Mouse (Mus musculus) heart, postnatal 0 days (tissue): ENCODE measurements at regions not wholly inside any gene's neighbourhood (a gene's known extent, or its start where the extent isn't known, plus 50 kb on each side); places are given as distances from the start of the nearest gene placed in this dataset.

Experiments used
- CTCF ChIP-seq: IDR thresholded peaks from 2 replicates; pipeline ENCODE4 v1.5.1; 2016; ENCODE audit warnings: antibody characterized with exemption, control low read depth, low read depth
- EP300 ChIP-seq: IDR thresholded peaks from 2 replicates; pipeline ENCODE4 v1.6.1; 2016; ENCODE audit warnings: antibody characterized with exemption, low read depth

DNA sequence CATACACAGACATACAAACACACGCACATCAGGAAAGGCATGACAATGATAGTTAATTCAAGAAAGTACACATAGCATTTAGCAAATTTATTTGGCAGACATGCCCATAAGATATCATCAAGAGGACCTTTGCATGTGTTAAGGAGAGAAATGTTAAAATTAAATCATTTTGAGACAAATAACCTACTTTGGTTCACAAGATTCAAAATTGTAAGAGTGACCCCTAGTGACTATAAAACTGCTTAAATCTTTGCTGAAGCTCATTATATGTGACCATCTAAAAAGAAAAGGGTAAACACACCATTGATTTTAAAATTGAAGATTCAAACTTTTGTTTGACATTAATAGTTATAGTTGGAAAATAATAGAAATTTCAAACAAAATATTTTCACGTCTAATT, 721.3 kb downstream of the Cdh11 start:
- TF ChIP-seq CTCF (no peak), EP300 (no peak)
